Mouse (Mus musculus): ENCODE measurements around the gene Odaph. TPM values are rescaled to one million over a fixed set of nuclear protein-coding genes. Genes with fewer than 3 reads are reported as not detected.

The Odaph gene
- polyA plus RNA-seq (2021; fragmentation: Nextera tagmentation) = not detected in 2 replicates
- long read RNA-seq, experiment 1 = 0 reads
- long read RNA-seq, experiment 2 = 0 reads

GRCm38 (mm10) chr5:91987236-91987635 is at the start of gene Odaph:
TSS of gene Odaph (plus strand) at chr5:91987475.

DNA sequence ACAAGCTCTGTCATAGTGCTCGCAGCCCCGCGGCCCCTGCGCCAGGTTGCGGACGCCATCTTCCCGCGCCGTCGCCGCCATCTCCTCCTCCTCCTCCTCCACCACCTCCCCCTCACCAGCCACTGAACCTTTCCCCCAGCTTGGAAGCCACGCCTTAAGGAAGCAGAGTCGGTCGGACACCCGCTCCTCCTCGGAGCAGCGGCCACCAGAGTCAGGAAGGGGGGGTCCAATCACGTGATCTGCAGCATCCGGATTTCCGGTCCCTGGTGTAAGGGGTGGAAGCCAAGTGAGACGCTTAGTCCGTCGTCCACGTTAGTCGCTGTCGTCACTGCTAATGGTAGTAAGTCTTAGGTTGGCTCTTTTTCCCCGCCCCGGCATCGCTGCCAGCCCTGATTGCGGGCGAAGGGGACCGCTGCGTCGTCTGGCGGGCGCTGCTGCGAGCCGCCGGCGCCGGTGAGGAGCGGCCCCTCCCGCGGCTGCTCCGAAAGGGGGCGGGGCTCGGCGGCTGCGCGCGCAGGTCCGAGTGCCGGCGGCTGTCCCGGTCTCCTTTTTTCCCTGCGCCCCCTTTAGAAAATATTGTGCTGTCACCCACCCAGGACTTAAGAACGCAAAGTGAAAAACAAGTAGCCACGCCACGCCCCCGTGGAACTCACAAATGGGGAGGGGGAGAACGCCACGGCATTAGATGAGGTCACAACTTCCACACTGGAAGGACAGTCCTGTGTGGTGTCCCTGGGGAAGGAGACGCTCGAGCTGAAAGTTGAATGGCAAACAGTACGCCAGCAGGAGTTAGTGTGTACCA is 24.4 kb upstream of the Odaph start, which contains the start of gene Rchy1:
Gene Rchy1 (minus strand): TSS at position 430 of the 802 bp plus-strand sequence.

DNA sequence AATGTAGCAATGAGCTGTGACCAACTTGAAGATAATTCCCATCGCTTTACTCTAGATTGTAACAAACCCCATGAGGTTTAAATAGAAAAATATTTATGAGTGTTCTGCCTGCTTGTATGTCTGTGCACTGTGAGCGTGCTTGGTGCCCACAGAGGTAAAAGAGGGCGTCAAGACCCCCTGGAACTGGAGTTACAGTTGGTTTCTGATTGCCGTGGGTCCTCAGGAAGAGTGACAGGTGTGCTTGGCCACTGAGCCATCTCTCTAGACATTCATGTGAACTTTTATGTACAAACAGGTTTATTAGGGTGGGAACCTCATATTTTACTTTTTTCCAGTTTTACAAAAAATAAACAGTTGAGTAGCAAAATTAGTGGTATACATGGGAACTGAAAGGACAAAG is 56.5 kb downstream of the Odaph start, which contains the start of gene Cdkl2:
Gene Cdkl2 (minus strand): TSS at position 101 of the 400 bp plus-strand sequence.

Other genes starting within 250 kb of the Odaph start
- 33.8 and 40.9 TPM in 2 replicates for gene Rchy1, start 24.4 kb upstream of the Odaph start, polyA plus RNA-seq (2021; fragmentation: Nextera tagmentation)
- gene Cdkl2, start 56.4 kb downstream of the Odaph start, polyA plus RNA-seq (2021; fragmentation: Nextera tagmentation) = 12.5 and 17.3 TPM in 2 replicates
- gene G3bp2, start 96.2 kb downstream of the Odaph start, polyA plus RNA-seq (2021; fragmentation: Nextera tagmentation) = 197 and 234 TPM in 2 replicates
- 16.7 and 16.8 TPM in 2 replicates for gene Uso1, start 150.5 kb downstream of the Odaph start, polyA plus RNA-seq (2021; fragmentation: Nextera tagmentation)
- gene U90926, start 227.9 kb downstream of the Odaph start, polyA plus RNA-seq (2021; fragmentation: Nextera tagmentation) = not detected in 2 replicates

Data from left cerebral cortex, adult 6 months (tissue).